Mouse (Mus musculus) megakaryocyte progenitor cell, adult 5-6 weeks (primary cell): ENCODE measurements around the gene Hp1bp3. TPM values are rescaled to one million over a fixed set of nuclear protein-coding genes. Genes with fewer than 3 reads are reported as not detected.

Source experiments
- ATAC-seq: replicated peaks from 2 replicates; pipeline ENCODE4 v1.8.0; 2016; ENCODE audit warnings: mild to moderate bottlenecking, moderate TSS enrichment, inconsistent platforms; ENCODE audit not compliant: poor library complexity
- total RNA-seq, 2 experiments: library from RNA; stranded (forward) in 1 of 2; stranded (reverse) in 1 of 2; fragments of 157-497, 149-512 nt in 1 of 2; fragments of 200-1000 nt in 1 of 2; gene quantifications; 2 replicates each; pipeline versions ENCODE4 v1.2.3 to v1.2.4; 2015 to 2017

The Hp1bp3 gene
- total RNA-seq, 2 experiments from 2014 or later: 172 to 214 TPM

- ATAC-seq: no peak
Measured at GRCm38 (mm10) chr4:138293949-138294550, 78.0 kb downstream of the Hp1bp3 start.

Other genes starting within 250 kb of the Hp1bp3 start
- gene Eif4g3, start 223.3 kb upstream of the Hp1bp3 start, total RNA-seq (2015): 60.3 and 60.4 TPM in 2 replicates
- 36.9 and 39.1 TPM in 2 replicates for gene Eif4g3, start 223.3 kb upstream of the Hp1bp3 start, total RNA-seq (2017)
- 19.4 and 21.1 TPM in 2 replicates for gene Sh2d5, start 34.1 kb downstream of the Hp1bp3 start, total RNA-seq (2015)
- 20.9 and 26.0 TPM in 2 replicates for gene Sh2d5, start 34.1 kb downstream of the Hp1bp3 start, total RNA-seq (2017)
- 4.0 and 4.8 TPM in 2 replicates for gene Kif17, start 34.1 kb downstream of the Hp1bp3 start, total RNA-seq (2015)
- gene Kif17, start 34.1 kb downstream of the Hp1bp3 start, total RNA-seq (2017): 4.6 and 5.1 TPM in 2 replicates
- gene Ddost, start 88.4 kb downstream of the Hp1bp3 start, total RNA-seq (2015): 303 and 328 TPM in 2 replicates
- gene Ddost, start 88.4 kb downstream of the Hp1bp3 start, total RNA-seq (2017): 225 and 240 TPM in 2 replicates
- gene Pink1, start 110.0 kb downstream of the Hp1bp3 start, total RNA-seq (2015): 20.1 and 20.4 TPM in 2 replicates
- gene Pink1, start 110.0 kb downstream of the Hp1bp3 start, total RNA-seq (2017): 24.7 and 29.6 TPM in 2 replicates
- gene Cda, start 151.7 kb downstream of the Hp1bp3 start, total RNA-seq (2015): 0.39 TPM in 1 of 2 replicates, not detected in the other
- not detected in 2 replicates for gene Cda, start 151.7 kb downstream of the Hp1bp3 start, total RNA-seq (2017)
- not detected in 2 replicates for gene Fam43b, start 180.2 kb downstream of the Hp1bp3 start, total RNA-seq (2015)
- not detected in 2 replicates for gene Fam43b, start 180.2 kb downstream of the Hp1bp3 start, total RNA-seq (2017)
- 4.5 and 6.1 TPM in 2 replicates for gene Mul1, start 218.4 kb downstream of the Hp1bp3 start, total RNA-seq (2015)
- 4.7 and 6.4 TPM in 2 replicates for gene Mul1, start 218.4 kb downstream of the Hp1bp3 start, total RNA-seq (2017)
- gene Camk2n1, start 238.0 kb downstream of the Hp1bp3 start, total RNA-seq (2015): 0.02 TPM in 1 of 2 replicates, not detected in the other
- gene Camk2n1, start 238.0 kb downstream of the Hp1bp3 start, total RNA-seq (2017): 0.03 TPM in 1 of 2 replicates, not detected in the other